Mouse (Mus musculus): ENCODE data around the gene Sox6.

DNA sequence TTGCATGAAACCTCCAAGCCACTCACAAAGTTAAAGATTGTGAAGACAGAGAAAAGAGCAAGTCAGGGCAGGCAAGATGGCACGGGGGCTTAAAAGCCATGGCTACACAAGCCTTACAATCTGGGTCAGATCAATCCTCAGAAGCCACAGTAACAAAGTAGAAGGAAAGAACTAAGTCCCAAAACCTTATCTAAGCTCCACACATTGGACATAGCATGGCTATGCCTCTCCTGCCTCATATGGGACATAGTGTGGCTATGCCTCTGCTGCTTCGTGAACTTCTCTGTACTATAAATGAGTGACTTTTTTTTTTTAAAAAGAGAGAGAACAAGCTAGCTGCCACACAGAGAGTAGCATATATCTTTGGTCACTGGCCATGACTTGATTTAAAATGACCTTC is 471.8 kb downstream of the Sox6 start:
- no peak for TF ChIP-seq CTCF (IDR thresholded peaks at IDR 0.05; ENCODE audit: extremely low read depth, insufficient read depth, insufficient read length, insufficient replicate concordance)
- no peak for TF ChIP-seq POLR2A (IDR thresholded peaks at IDR 0.05; ENCODE audit: low read depth, low read length)
